Mouse (Mus musculus) limb, embryonic 13.5 days (tissue): Measurements from ENCODE around the gene Pappa2. TPM values are rescaled to one million over a fixed set of nuclear protein-coding genes. Genes with fewer than 3 reads are reported as not detected.

Source experiments
- ATAC-seq: fragments of 200-750 bp; cut with Nextera tagmentation; 2 replicates; pipeline ENCODE4 v1.8.0; 2017; ENCODE audit warnings: low read depth, moderate number of reproducible peaks, moderate TSS enrichment; ENCODE audit not compliant: low FRiP score
- H3K27ac ChIP-seq: fragments of 300-500 bp; sonication (generic); 2 replicates; pipeline ENCODE4 v1.5.1; 2015; ENCODE audit warnings: inconsistent platforms, mild to moderate bottlenecking, moderate library complexity
- H3K27me3 ChIP-seq: fragments of 300-500 bp; sonication (generic); 2 replicates; pipeline ENCODE4 v1.6.1; 2015; ENCODE audit warnings: mild to moderate bottlenecking, inconsistent platforms
- H3K36me3 ChIP-seq: fragments of 300-500 bp; sonication (generic); 2 replicates; pipeline ENCODE4 v1.6.1; 2015; ENCODE audit warnings: inconsistent platforms, mild to moderate bottlenecking, moderate library complexity
- H3K4me1 ChIP-seq: fragments of 300-500 bp; sonication (generic); 2 replicates; pipeline ENCODE4 v1.6.1; 2015; ENCODE audit warnings: inconsistent platforms
- H3K4me2 ChIP-seq: fragments of 300-500 bp; sonication (generic); replicated peaks from 2 replicates; pipeline ENCODE4 v1.6.1; 2015; ENCODE audit warnings: inconsistent platforms, mild to moderate bottlenecking, moderate library complexity
- H3K4me3 ChIP-seq: fragments of 300-500 bp; sonication (generic); 2 replicates; pipeline ENCODE4 v1.5.1; 2015; ENCODE audit warnings: moderate library complexity, mild to moderate bottlenecking, inconsistent platforms
- H3K9ac ChIP-seq: fragments of 300-500 bp; sonication (generic); 2 replicates; pipeline ENCODE4 v1.6.1; 2015; ENCODE audit warnings: mild to moderate bottlenecking, inconsistent platforms
- H3K9me3 ChIP-seq: fragments of 300-500 bp; sonication (generic); 2 replicates; pipeline ENCODE4 v1.6.1; 2016; ENCODE audit warnings: inconsistent platforms
- WGBS: fragments of 180-500 bp; shearing (Covaris S2); methylation state at CpG from one replicate; pipeline ENCODE4 v1.1.7; 2015; 5-methylcytosine and 5-hydroxymethylcytosine counted together
- polyA plus RNA-seq: library from polyadenylated mRNA; unstranded; fragments of >200 nt; fragmentation: Nextera tagmentation; extraction: Ambion mirVana; gene quantifications from 2 replicates; pipeline ENCODE4 v1.2.1, GENCODE M21; 2015

Gene Pappa2
- polyA plus RNA-seq, 1 experiment from 2014 or later, result 1.5 TPM

DNA sequence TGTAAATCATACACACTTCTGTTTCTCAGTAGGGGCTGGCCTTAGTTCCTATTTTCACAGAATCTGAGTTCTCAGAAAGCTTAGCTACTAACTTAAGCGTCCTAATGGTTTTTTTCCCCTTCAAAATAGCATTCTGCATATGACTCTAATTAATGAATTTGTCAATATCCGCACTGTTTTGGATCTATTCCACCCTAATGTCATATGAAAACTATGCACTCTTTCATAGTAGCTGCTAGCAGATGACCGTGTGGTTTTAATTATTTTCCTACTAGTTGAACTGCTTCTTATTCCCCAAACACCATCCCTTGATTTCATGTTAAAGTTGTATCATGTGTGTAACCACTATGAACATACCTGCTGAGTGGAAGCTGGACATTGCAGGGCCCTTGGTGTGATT is 314.3 kb downstream of the Pappa2 start:
- H3K4me3 ChIP-seq, result no peak overlapping the region
- H3K4me2 ChIP-seq, result no peak overlapping the region
- no peaks in the 10 kb centered on the region for H3K27me3 ChIP-seq
- 31% methylated on average over 3 of the region's 3 CpGs for WGBS
- no peaks in the 10 kb centered on the region for H3K36me3 ChIP-seq
- no peaks in the 10 kb centered on the region for H3K9me3 ChIP-seq
- no peak for ATAC-seq
- no peak overlapping the region for H3K27ac ChIP-seq
- H3K9ac ChIP-seq, result no peak overlapping the region
- H3K4me1 ChIP-seq, result 0 out of 2 replicates have a peak, but pooled peaks cover 5% of the 10 kb centered on the region
